Mouse (Mus musculus) kidney, postnatal 14 days (tissue): ENCODE data around the gene Ckm.
A peak's percentile ranks its signal among the peaks of the same experiment; 100 is the strongest.

Experiments
- DNase-seq: peaks from one replicate; pipeline ENCODE4 v3.0.0; 2022; ENCODE audit warnings: mixed read lengths

Ckm gene

GRCm38 (mm10) chr7:19436276-19436675, 31.7 kb downstream of the Ckm start:
- no peak for DNase-seq

- DNase-seq, result no peak
These were observed 32.5 kb downstream of the Ckm start for GRCm38 (mm10) chr7:19437048-19437447.

- DNase-seq, result no peak
These were observed 37.0 kb downstream of the Ckm start for GRCm38 (mm10) chr7:19441448-19442091.

GRCm38 (mm10) chr7:19443344-19443743, 38.8 kb downstream of the Ckm start:
- peak; percentile 87 for DNase-seq

- no peak for DNase-seq
These were observed 40.2 kb downstream of the Ckm start for GRCm38 (mm10) chr7:19444801-19445200.

GRCm38 (mm10) chr7:19447689-19448088, 43.1 kb downstream of the Ckm start:
- DNase-seq, result no peak

- no peak for DNase-seq
These were observed 44.6 kb downstream of the Ckm start for GRCm38 (mm10) chr7:19449165-19449564.

GRCm38 (mm10) chr7:19455186-19455585, 50.6 kb downstream of the Ckm start:
- no peak for DNase-seq

GRCm38 (mm10) chr7:19455819-19456495, 51.4 kb downstream of the Ckm start:
- no peak for DNase-seq

- DNase-seq, result no peak
These were observed 52.1 kb downstream of the Ckm start for GRCm38 (mm10) chr7:19456628-19457027.

GRCm38 (mm10) chr7:19457414-19458071, 53.0 kb downstream of the Ckm start:
- DNase-seq, result no peak

GRCm38 (mm10) chr7:19458072-19458486, 53.5 kb downstream of the Ckm start:
- peak; percentile 80 for DNase-seq

GRCm38 (mm10) chr7:19458591-19459111, 54.1 kb downstream of the Ckm start, which contains the start of gene Mark4:
Mark4 (minus strand) TSS chr7:19458821.
- DNase-seq, result peak; percentile 89

- DNase-seq, result no peak
These were observed 54.7 kb downstream of the Ckm start for GRCm38 (mm10) chr7:19459144-19459870.

GRCm38 (mm10) chr7:19460500-19460899, 55.9 kb downstream of the Ckm start:
- DNase-seq, result no peak

- DNase-seq, result peak; percentile 86
These were observed 56.9 kb downstream of the Ckm start for GRCm38 (mm10) chr7:19461488-19461887.

GRCm38 (mm10) chr7:19462443-19462842, 57.9 kb downstream of the Ckm start:
- DNase-seq, result no peak

GRCm38 (mm10) chr7:19462884-19463381, 58.4 kb downstream of the Ckm start, which contains the start of gene Exoc3l2:
Exoc3l2 (plus strand) TSS chr7:19463331.
- DNase-seq, result peak; percentile 60

- DNase-seq, result peak; percentile 56
These were observed 60.1 kb downstream of the Ckm start for GRCm38 (mm10) chr7:19464367-19465307.

- peak; percentile 63 for DNase-seq
These were observed 62.1 kb downstream of the Ckm start for GRCm38 (mm10) chr7:19466602-19467145.

- DNase-seq, result no peak
These were observed 63.1 kb downstream of the Ckm start for GRCm38 (mm10) chr7:19467638-19468037.
